Mouse (Mus musculus): ENCODE measurements at regions not wholly inside any gene's neighbourhood (a gene's known extent, or its start where the extent isn't known, plus 50 kb on each side); places are given as distances from the start of the nearest gene placed in this dataset.

DNA sequence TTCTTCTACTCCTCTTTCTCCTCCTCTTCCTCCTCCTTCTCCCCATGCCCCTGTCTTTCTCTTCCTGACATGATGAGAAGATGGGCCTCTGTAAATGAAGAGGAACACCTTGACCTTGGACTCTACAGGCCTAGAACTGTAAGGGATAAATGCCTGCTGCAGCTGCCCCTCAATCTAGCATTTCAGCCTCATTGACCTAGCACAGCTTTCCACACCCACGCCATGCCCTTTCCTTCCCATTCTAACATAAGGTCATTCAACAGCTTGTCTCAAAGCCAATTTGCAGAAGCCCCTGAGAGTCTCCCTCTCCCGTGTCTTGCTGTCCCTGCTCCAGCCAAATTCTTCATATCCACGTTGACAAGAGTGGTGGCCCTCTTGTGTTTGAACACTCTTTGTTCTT is 63.8 kb upstream of the Dscam start:
- no peak for DNase-seq (ENCODE audit: low spot score in 2 of 2)
- intact Hi-C loops (cut with DNase I): no loop called here

DNA sequence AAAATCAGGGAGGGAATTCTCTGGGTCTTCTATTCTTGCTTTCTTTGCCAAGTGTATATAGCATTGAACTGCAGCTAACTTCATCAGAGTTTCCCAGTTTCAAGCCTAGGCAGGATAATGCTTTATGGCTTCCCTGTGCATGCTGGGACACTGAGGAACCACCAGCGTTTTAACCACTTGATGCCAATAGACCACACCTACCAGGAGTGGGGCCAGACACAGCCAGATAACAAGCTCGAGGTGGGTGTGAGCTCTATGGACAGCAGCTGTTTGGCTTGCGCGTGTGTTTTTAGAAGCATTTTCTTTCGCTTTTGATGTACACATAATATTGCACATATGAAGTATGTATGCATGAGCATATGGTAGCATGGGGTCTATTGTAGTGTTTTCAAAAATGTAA is 69.1 kb upstream of the Dscam start:
- intact Hi-C loops (cut with DNase I): no loop called here

DNA sequence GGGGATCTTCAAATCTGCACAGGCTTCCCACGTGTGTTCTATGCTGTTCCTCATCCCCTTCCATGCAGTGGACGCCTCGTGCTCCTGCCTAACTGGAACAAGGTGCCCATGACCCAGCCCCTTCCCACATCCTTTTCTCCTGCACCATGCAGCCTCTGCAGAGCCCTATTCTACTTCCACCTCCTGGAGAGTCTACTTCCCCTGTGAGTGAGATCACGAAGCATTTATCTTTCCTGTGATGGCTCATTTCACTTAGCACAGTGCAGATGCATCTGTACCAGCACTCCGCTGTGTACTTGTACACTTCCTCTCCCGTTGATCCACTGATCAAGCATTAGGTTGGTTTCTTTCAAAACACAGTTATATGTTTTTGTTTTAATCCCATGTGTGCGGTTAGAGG is 69.5 kb upstream of the Dscam start:
- DNase-seq (ENCODE audit: low spot score in 2 of 2): no peak
- intact Hi-C loops (cut with DNase I): no loop called here

More for the DNA sequence above, 69.1 kb upstream of the Dscam start:
- DNase-seq (ENCODE audit: low spot score in 2 of 2): no peak

DNA sequence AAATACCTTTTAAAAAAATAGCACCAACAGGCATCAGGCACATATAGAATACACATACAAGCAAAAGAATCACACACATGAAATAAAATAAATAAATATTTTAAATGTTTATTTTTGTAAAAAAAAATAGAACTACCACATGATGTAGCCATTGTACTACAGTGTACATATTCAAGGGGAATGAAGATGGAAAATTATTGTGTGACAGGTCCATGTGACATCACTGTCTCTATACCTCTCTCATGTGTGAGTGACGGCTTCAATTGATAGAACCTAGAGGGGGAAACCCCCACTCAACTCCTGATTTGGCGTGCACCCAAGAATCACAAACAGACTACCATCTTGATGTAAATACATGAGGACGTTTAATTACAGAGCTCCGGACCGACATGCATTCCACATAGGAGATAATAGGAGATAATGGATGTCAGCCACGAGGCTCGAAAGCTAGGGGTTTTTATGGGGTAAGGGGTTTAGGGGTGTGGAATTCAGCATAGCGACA is 70.4 kb upstream of the Dscam start:
- intact Hi-C loops (cut with DNase I): no loop called here
- DNase-seq (ENCODE audit: low spot score in 2 of 2): no peak

DNA sequence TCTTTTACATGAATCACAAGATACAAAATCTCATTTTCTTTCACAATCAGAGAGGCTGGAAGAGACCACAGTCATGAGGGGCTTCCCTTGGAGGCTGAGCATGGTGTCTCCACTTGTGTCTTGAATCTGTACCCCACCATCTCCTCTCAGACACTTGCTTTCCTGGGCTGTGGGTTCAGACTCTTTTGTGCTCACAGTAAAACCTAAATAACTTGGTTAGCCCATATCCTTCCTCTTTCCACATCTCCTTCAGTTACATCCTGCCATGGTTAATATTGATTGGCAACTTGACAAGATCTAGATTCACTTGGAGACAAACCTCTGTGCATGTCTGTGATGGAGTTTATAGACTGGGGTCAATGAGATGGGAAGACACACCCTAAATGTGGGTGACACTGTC is 71.1 kb upstream of the Dscam start:
- no peak for DNase-seq (ENCODE audit: low spot score in 2 of 2)
- intact Hi-C loops (cut with DNase I): no loop called here

DNA sequence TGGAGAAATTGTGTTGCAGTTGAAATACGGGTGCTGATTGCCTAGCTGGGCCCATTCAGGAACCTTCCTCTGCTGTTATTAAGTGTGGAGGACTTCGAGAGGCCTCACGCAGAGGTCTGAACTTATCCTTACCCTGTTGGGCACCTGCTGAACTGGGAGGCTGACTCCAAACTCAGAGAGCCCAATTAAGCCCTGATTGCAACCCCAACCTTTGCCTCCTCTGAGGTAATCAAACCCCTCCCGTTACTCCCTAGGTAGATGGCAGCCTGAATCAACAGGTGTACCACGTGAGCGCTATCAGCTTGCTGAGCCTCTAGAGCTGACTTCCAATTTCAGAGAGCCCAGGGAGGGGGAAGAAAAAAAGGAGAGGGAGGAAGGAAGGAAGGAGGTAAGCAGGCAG is 79.9 kb upstream of the Dscam start:
- no peak for DNase-seq (ENCODE audit: low spot score in 2 of 2)
- intact Hi-C loops (cut with DNase I): no loop called here

DNA sequence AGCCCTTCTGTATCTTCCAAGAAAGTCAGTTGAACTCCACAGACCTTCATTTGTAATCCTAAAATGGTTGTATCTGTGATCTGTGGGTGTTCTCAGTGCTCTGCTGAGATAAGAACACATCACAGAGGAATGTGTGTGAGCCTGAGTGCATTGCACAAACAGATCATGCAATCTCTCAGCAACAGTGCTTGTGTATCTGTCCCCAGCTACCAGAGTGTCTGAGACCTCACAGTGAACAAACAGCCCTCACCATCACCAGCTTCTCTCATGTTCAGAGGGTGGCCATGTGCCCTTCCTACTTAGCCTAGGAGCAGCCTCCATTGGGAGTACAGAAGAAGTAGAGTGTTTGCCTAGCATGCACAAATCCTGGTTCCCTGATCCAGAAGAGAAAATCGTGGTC is 82.0 kb upstream of the Dscam start:
- no peak for DNase-seq (ENCODE audit: low spot score in 2 of 2)
- intact Hi-C loops (cut with DNase I): no loop called here

DNA sequence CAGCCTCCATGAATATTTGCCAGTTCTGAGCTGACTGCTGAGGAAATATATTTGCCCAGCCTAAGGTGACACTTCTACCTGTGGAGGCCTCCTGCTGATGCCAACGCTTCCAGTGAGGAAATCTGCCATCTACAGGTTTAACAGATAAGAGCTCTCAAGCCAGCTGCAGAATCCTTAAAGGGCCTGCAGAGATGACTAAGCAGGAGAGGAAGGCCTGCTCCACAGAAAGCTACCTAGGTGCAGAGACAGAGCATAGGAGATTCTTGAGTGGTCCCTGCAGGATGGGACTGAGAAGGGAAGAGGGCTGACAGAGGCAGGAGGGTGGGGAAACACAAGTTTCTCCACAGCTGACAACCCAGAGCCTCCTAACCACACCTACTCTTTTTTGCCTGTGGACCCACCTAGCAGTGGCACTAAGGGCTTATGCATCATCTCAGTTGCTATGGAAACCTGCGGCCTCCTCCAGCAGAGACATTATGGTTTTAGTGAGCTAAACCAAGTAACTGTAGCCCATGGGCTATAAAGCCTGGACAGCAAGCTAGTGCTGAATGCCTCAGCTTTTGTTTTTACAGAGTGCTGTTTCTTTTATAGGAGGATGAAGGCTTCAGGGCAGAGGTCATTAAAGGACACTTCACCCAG is 82.6 kb upstream of the Dscam start:
- peak; percentile 24 to 28 for DNase-seq (ENCODE audit: low spot score in 2 of 2)
- intact Hi-C loops (cut with DNase I): no loop called here

DNA sequence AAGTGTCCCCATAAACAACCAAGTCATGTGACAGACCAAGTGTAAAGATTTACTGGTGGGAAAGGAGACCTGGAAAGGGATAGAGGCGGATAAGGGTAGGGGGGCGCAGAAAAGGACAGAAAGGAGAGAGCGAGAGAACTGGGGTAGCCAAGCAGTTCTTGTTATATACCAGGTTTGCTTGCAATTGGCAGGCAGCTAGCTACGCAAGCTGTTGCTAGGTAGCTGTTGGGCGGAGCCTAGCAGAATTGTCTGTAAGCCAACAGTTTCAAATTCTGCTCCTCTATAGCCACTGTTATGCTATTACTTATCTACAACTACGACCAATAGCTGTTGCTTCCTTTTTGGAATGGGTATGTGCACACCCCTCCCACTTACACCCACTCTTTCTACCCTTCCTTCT is 88.3 kb upstream of the Dscam start:
- intact Hi-C loops (cut with DNase I): no loop called here
- no peak for DNase-seq (ENCODE audit: low spot score in 2 of 2)

DNA sequence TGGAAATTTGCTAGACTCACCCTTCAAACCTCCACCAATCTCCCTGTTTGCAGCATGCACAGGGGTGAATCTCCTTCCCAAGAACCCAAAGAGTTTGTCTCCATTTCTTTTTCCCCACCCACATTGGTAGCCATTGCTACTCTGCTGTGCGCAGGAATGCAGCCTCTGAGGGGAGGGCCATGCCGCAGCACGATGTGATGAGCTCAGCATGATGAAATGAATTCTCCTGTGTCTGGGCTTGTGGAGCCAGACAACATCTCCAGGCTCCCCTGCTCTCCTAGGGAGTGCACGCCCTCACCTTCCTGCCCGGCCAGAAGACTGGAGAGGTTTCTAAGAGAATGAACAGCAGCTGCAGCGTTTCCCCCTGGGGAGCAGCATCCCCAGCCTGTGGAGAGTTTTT is 92.9 kb upstream of the Dscam start:
- intact Hi-C loops (cut with DNase I): no loop called here
- no peak for DNase-seq (ENCODE audit: low spot score in 2 of 2)

DNA sequence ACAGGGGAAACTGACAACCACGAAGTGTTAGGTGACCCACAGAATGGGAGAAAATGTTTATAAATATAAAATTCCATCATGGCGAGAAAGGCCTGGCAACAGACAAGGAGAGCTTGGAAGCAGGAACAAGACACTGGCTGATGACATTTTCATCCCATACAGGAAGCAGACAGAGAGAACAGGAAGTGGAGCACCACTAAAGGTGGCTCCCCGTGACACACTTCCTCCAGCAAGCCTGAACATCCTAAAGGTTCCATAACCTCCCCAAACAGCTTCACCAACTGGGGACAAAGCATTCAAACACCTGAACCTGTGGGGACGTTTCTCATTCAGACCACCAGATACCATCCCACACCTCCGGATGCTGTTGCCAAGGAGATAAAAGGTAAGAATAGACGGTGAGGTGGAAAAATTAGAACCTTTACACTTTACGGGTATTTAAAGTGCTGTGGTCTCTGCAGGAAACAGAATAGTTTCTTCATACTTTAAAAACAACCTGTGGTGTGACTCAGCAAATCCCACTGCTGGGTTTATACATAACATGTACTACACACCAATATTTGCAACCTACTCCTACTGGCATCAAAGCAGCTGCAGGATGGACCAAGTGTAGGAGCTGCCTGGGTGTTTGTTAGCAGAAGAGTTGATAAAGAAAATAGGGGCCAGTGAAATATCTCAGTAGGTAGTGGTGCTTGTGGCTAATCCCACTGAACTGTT is 86.0 kb upstream of the Bace2 start:
- intact Hi-C loops (cut with DNase I): loop anchor here (5.0 kb wide), 2 partner anchors 98 to 418 kb away; partner anchors contain the start of gene Dscam
- DNase-seq (ENCODE audit: low spot score in 2 of 2): no peak

DNA sequence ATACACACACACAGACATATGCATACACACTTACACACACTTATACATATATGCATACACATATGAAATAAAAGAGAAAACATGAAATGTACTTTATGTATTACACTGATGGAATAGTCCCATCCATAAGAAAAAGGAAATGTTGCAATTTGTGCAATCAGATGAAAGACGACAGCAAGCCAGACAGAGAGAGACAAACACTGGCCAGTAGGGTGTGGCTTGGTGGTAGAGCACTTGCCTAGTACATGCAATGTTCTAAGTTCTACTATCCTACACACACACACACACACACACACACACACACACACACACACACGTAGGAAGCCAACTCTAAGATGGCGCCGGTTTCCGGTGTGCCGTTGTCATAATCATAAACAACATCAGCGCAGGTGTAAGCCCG is 85.3 kb upstream of the Bace2 start:
- intact Hi-C loops (cut with DNase I): loop anchor here (5.0 kb wide), 2 partner anchors 99 to 419 kb away; partner anchors contain the start of gene Dscam
- no peak for DNase-seq (ENCODE audit: low spot score in 2 of 2)

DNA sequence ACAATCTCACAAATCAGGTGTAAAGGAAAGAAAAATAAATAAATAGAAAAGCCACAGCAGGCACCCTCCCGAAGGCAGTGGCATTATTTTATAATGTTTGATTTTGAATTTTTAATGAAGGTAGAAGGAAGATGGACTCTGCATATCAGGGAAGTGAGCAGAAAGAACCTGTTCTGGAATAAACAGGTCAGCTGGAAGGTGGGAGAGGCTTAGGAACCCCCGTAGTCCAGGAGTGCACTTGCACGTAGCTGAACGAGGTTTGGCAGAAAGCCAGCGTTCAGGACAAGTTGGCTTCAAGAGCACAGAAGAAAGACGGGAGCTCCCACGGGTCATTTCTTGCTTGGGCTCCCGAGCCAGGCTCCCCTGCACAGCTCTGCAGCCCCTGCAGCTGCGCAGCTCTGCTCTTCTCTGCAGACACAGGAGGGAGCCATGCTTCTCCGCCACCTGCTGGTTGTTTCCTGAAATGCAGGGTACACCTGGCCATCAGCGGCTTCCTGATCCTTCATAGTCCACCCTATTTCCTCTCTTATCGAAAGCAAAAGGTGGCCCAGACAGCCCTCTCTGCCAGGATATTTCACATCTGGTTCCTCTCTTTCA is 84.4 kb upstream of the Bace2 start:
- peak; percentile 80 to 82 for DNase-seq (ENCODE audit: low spot score in 2 of 2)
- intact Hi-C loops (cut with DNase I): loop anchor here (5.0 kb wide), 2 partner anchors 100 to 420 kb away; partner anchors contain the start of gene Dscam

DNA sequence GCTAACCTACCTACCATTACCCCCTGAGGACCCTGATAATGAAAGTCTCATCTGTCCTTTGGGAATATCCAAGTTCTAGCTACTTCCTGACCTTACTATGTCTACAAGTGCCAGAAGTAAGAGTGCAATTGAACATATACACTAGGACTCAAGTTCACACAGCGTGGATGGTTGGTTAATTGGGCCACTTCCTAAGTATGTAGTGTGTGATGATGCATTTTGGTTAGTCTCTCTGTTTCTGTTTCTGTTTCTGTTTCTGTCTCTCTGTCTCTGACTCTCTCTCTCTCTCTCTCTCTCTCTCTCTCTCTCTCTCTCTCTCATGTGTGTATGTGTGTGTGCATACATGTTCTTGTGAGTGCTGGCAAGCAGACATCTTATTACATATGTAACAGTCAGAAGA is 77.6 kb upstream of the Bace2 start:
- intact Hi-C loops (cut with DNase I): no loop called here

DNA sequence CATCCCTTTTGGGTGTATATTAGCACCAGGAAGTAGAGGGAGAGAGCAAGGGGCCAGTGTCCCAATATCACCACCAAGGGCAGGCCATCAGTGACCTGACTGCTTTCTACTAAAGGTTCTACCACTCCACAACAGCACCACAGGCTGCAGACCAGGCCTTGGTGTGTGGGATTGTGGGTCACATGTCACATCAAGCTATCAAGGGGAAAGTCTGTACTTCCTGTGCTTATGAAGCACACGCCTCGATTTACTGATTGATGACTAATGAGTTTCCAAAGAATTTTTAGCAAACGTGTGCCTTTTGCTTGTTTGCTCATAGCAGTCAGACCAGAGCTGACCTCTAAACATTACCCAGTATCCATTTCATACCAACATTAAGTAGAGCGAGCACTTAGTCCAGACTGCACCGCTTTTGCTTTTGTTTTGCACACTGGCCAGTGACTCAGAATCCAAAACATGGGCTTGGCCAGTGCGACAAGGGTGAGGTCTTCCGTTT is 74.9 kb upstream of the Bace2 start:
- intact Hi-C loops (cut with DNase I): loop anchor here (10.0 kb wide), 1 partner anchor 277 kb away; no protein-coding TSS in a partner anchor
- no peak for DNase-seq (ENCODE audit: low spot score in 2 of 2)

More for the DNA sequence above, 77.6 kb upstream of the Bace2 start:
- no peak for DNase-seq (ENCODE audit: low spot score in 2 of 2)

DNA sequence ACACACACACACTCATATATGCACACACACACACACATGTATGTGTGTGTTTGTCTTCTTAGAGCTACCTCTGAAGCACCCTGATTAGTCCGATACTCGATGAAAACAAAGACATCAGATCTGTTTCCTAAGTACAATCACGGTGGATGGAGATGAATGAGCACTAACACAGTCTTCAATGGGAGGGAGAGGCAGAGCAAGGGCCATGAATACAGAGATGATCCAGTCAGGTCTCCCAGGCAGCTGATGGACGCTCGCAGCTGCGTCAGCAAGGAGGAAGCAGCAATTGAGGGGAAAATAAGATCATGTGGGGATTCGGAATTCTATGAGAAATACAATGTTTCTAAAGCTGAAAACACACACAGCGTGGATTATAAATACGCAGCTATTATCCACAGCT is 73.6 kb upstream of the Bace2 start:
- DNase-seq (ENCODE audit: low spot score in 2 of 2): no peak
- intact Hi-C loops (cut with DNase I): loop anchor here (10.0 kb wide), 1 partner anchor 278 kb away; no protein-coding TSS in a partner anchor

DNA sequence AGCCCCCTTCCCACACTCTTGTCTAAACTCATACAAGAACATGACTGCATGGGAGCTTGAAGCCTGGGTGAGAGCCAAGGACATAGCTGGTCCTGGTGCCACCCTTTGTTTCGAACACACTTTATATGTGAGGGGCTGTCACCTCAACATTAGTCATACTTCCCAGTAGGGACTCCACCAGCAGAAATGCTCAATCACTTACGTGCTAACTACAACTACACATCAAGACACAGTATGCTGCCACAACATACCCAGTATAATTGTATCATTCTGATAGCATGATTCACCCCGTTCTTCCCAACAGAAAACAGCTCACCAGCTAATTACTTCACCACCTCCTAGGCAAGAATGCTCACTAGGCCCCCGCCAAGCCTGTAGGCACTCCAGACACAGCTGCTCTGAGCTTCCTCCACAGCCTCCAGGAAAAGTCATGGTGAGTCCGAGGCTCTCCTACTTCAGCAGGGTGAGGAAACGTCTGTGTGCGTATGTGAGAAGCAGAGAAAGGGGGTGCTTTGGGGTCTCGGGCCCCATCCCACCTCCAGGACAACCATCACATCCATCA is 70.6 kb upstream of the Bace2 start:
- intact Hi-C loops (cut with DNase I): loop anchor here (5.0 to 10.0 kb wide), 3 partner anchors 119 to 434 kb away; no protein-coding TSS in a partner anchor
- peak; percentile 48 to 51 for DNase-seq (ENCODE audit: low spot score in 2 of 2)

DNA sequence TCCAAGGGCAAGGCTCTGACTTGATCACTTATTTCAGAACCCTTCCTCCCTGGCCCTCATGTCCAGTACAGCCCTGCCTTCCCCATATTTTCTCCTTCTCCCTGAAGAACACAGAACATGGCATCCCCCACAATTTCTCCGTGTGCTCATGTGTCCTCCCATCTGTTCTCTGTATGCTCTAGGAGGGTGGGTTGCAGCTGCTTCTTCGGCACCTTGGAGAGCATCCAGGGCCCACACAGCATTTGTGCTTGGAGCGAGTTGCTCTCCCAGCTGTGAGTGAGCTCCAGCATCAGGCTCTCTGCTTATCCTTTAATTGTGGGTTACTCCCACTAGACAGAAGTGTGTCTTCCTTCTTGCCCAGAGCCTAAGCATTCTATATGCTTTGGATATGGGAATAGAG is 69.8 kb upstream of the Bace2 start:
- peak; percentile 66 to 72 for DNase-seq (ENCODE audit: low spot score in 2 of 2)
- intact Hi-C loops (cut with DNase I): loop anchor here (5.0 to 10.0 kb wide), 3 partner anchors 119 to 434 kb away; no protein-coding TSS in a partner anchor

DNA sequence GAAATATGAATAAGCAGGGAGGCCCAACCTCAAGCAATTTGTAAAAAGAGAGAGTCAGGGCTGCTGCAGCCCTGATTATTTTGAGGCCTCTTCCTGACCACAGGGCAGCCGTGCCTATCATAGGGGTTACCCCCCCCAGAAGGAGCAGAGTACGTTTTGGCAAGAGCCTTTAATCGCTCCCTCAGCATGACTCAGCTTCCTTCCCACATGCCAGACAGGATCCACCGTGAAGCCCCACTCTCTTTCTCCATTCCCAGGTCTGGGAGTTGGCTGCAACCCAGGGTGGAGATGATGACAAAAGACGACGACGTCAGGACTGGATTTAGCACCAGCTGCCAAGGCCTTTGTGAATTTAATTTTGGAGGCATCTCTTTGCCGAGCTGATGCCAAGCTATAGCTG is 67.9 kb upstream of the Bace2 start:
- DNase-seq (ENCODE audit: low spot score in 2 of 2): peak; percentile 64 to 75
- intact Hi-C loops (cut with DNase I): loop anchor here (5.0 to 10.0 kb wide), 3 partner anchors 121 to 436 kb away; no protein-coding TSS in a partner anchor

Measured in left cerebral cortex, postnatal 36 days (tissue).